Mouse (Mus musculus): ENCODE data around the gene Wfikkn1. TPM values are rescaled to one million over a fixed set of nuclear protein-coding genes. Genes with fewer than 3 reads are reported as not detected.

Wfikkn1 gene
- total RNA-seq, 2 experiments from 2014 or later = 1.7 TPM; not detected in 1

DNA sequence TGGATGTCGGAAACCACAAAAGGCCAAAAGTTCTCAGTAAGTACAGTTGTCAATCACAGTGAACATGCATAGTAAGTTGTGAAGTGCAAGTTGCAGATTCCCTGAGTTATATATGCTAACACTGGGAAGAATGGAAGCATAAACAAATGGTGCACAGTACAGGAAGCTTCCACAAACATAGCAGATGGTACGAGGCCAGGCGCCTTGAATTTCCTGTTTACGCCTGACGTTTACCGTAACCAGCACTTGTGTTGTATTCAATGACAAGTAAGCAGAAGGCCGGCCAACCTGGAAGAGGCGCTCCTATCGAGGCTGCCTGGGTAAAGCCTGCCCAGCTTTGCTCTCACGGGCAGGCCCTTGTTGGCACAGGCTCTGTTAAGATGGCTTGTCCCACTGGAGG is 6.8 kb upstream of the Wfikkn1 start:
- no peak for ATAC-seq (replicated peaks; ENCODE audit: low FRiP score, poor library complexity, severe bottlenecking)

DNA sequence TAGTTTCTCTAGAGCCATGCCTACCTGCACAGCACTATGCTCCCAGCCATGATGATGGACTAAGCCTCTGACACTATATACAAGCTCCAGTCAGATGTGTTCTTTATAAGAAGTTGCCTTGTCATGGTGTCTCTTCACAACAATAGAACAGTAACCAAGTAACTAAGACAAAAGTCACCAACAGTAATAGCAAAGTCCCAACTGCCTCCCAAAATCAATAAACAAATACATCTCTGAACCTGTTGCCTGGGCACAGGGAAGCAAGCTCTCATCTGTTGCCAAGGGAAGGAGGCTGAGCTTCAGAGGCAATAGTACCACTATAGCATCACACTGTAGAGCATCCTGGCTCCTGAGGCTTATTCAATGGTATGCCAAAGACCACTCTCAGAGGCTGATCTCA is 6.1 kb upstream of the Wfikkn1 start:
- no peak for ATAC-seq (replicated peaks; ENCODE audit: low FRiP score, poor library complexity, severe bottlenecking)

- ATAC-seq (replicated peaks; ENCODE audit: low FRiP score, poor library complexity, severe bottlenecking) = peak; percentile 62
Measured at GRCm38 (mm10) chr17:25885636-25886035, 5.0 kb upstream of the Wfikkn1 start.

- no peak for ATAC-seq (replicated peaks; ENCODE audit: low FRiP score, poor library complexity, severe bottlenecking)
Measured at GRCm38 (mm10) chr17:25883824-25884223, 3.2 kb upstream of the Wfikkn1 start.

- no peak for ATAC-seq (replicated peaks; ENCODE audit: low FRiP score, poor library complexity, severe bottlenecking)
Measured at GRCm38 (mm10) chr17:25883268-25883667, 2.6 kb upstream of the Wfikkn1 start.

DNA sequence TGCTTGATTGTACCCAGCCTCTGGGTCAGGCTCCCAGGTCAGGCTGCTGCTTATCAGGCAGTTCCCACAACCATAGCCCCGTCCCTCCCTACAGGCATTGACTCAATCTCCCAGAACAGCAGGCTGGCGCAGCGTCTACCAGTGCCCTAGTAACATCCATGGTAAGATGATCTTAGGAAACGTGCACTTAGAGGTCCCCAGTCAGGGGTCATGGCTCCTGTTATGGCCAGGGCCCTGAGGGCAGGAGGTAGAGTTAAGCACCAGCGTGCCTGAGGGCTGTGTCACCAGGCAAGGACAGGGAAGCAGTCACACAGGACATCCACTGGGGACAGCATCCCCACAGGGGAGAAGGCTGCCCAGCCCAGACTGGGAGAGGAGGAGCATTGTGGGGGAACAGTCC is 1.6 kb upstream of the Wfikkn1 start:
- no peak for ATAC-seq (replicated peaks; ENCODE audit: low FRiP score, poor library complexity, severe bottlenecking)

- no peak for ATAC-seq (replicated peaks; ENCODE audit: low FRiP score, poor library complexity, severe bottlenecking)
Measured at GRCm38 (mm10) chr17:25881691-25882090, 1.0 kb upstream of the Wfikkn1 start.

GRCm38 (mm10) chr17:25880913-25881641 is 419 bp upstream of the Wfikkn1 start:
- no peak for ATAC-seq (replicated peaks; ENCODE audit: low FRiP score, poor library complexity, severe bottlenecking)

GRCm38 (mm10) chr17:25879750-25880149 is 908 bp downstream of the Wfikkn1 start:
- ATAC-seq (replicated peaks; ENCODE audit: low FRiP score, poor library complexity, severe bottlenecking) = no peak

- ATAC-seq (replicated peaks; ENCODE audit: low FRiP score, poor library complexity, severe bottlenecking) = no peak
Measured at GRCm38 (mm10) chr17:25879261-25879660, 1.4 kb downstream of the Wfikkn1 start.

- no peak for ATAC-seq (replicated peaks; ENCODE audit: low FRiP score, poor library complexity, severe bottlenecking)
Measured at GRCm38 (mm10) chr17:25878611-25879180, 2.0 kb downstream of the Wfikkn1 start.

GRCm38 (mm10) chr17:25877741-25878610 is 2.7 kb downstream of the Wfikkn1 start:
- ATAC-seq (replicated peaks; ENCODE audit: low FRiP score, poor library complexity, severe bottlenecking) = no peak

DNA sequence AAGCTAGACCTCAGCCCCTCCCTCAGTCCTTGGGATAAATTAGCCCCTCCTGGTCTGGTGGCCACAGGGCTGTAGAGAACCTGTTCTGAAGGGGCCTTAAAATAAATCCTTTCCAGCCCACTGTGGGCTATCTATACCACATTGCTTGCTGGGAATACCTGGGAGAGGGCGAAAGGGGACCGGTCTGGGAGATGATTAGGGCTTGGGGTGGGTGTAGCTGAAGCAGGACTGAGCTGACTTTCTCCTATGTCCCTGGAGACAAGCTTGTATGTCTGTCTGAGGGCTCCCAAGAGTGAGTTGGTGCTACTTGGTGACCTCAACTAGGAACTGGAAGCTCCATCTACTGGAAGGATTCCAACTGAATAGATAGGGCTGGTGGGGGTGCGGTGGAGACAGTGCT is 3.6 kb downstream of the Wfikkn1 start:
- ATAC-seq (replicated peaks; ENCODE audit: low FRiP score, poor library complexity, severe bottlenecking) = no peak

DNA sequence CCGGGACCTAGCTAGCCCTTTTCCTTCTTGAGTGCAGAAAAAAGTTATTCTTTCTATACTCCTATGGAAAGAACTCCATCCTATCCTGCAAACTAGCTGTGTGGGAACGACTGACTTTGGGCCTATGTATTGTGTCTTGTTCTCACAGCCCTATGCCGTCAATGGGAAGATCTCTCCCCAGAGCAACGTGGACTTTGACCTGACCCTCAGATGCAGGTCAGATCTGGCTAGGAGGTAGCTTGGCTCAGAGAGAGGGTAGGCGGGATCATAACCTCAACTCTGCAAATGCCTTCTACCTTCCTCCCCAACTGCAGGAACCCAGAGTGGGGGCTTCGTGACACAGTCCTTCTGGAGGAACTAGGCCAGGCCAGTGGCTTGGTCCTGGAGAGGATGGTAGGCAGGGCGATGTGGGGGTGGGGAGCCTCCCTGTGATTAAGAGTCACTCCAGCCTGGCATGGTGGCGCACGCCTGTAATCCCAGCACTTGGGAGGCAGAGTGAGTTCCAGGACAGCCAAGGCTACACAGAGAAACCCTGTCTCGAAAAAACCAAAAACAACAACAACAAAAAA is 4.2 kb downstream of the Wfikkn1 start:
- no peak for ATAC-seq (replicated peaks; ENCODE audit: low FRiP score, poor library complexity, severe bottlenecking)

GRCm38 (mm10) chr17:25875171-25876136 is 5.2 kb downstream of the Wfikkn1 start:
- ATAC-seq (replicated peaks; ENCODE audit: low FRiP score, poor library complexity, severe bottlenecking) = peak; percentile 85

- peak; percentile 78 for ATAC-seq (replicated peaks; ENCODE audit: low FRiP score, poor library complexity, severe bottlenecking)
Measured at GRCm38 (mm10) chr17:25874721-25875170, 5.9 kb downstream of the Wfikkn1 start, which contains the start of gene Mettl26. Gene Mettl26 (plus strand): TSS chr17:25875074.

DNA sequence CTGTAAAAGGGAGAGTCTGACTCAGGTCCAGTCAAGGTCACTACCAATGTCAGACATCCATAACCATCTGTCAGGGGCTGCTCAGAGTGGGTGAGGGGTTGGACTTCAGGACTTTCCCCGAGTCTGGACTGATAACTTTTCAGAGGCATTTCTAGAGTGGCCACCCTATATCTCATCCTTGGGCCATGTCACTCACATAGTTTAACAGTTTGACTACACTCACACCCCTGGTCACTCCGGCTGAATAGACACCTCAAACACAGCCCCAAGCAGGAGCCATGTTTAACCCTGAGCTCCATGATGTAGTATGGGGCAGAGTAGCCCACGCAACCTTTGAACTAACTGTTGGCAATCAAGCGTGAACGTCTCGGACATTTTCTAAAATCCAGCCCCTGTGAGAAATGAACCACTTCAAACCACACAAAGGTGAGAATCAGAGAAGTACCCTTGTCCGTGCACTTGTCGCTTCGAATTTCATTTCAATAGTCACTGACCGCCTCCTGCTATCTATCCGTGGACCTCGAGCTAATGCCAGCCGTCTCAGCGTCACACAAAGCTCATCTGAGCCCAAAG is 6.4 kb downstream of the Wfikkn1 start:
- ATAC-seq (replicated peaks; ENCODE audit: low FRiP score, poor library complexity, severe bottlenecking) = 0 out of 2 replicates have a peak, but pooled peaks have one; percentile 8

DNA sequence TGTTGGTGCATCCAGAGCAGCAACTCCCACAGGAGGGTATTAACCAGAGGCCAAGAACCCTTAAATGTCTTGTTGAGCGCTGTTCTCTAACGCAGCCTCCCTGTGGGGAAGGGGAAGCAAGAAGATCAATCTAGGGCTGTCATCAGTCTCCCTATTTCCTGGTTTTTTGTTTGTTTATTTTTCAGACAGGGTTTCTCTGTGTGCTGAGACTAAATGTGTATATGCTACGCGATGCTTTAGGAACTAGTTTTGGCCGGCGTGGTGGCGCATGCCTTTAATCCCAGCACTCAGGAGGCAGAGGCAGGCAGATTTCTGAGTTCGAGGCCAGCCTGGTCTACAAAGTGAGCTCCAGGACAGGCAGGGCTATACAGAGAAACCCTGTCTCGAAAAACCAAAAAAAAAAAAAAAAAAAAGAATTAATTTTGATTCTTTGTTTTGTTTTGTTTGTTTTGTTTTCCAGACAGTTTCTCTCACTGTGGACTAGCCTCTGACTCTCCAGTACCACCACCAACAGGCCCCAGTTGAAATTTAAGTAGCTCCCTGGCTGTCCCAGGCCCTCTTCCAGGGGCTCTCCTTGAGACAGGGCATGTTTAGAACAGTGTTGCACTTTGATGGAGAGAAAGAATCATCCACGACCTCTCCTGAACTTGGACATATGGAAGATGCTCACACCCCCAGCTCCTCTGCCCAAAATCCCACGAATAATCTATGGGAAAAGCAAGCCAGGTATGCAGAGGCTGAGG is 7.1 kb downstream of the Wfikkn1 start:
- ATAC-seq (replicated peaks; ENCODE audit: low FRiP score, poor library complexity, severe bottlenecking) = no peak
